Mouse (Mus musculus) cortical plate, adult 2 months (tissue): ENCODE results near the gene Hus1.

ENCODE experiments used
- CTCF ChIP-seq: fragments of 200-500 bp; IDR thresholded peaks from 2 replicates; pipeline ENCODE4 v1.5.1; 2011; ENCODE audit warnings: mild to moderate bottlenecking, control low read depth, low read length; ENCODE audit not compliant: insufficient read depth; ENCODE audit errors: extremely low read depth
- POLR2A ChIP-seq: fragments of 200-500 bp; IDR thresholded peaks from 2 replicates; pipeline ENCODE4 v1.6.1; 2011; ENCODE audit warnings: mild to moderate bottlenecking, low read length, control low read depth; ENCODE audit not compliant: insufficient read depth; ENCODE audit errors: extremely low read depth

- TF ChIP-seq CTCF = no peak
- no peak for TF ChIP-seq POLR2A
Measured at GRCm38 (mm10) chr11:9046546-9046945, 35.6 kb upstream of the Hus1 start.
